Mouse (Mus musculus): ENCODE data around the gene Vamp8.

The Vamp8 gene

GRCm38 (mm10) chr6:72371147-72371546 is 19.4 kb downstream of the Vamp8 start:
- DNase-seq (ENCODE audit: low spot score): no peak

GRCm38 (mm10) chr6:72370091-72370490 is 20.4 kb downstream of the Vamp8 start:
- DNase-seq (ENCODE audit: low spot score): no peak

- DNase-seq (ENCODE audit: low spot score): no peak
These were observed 20.9 kb downstream of the Vamp8 start for GRCm38 (mm10) chr6:72369557-72369956.

GRCm38 (mm10) chr6:72367460-72367974 is 23.0 kb downstream of the Vamp8 start:
- DNase-seq (ENCODE audit: low spot score): no peak

GRCm38 (mm10) chr6:72366844-72367443 is 23.6 kb downstream of the Vamp8 start, which contains the start of gene Rnf181:
Rnf181 (minus strand) TSS chr6:72366956.
- DNase-seq (ENCODE audit: low spot score): no peak

- no peak for DNase-seq (ENCODE audit: low spot score)
These were observed 24.2 kb downstream of the Vamp8 start for GRCm38 (mm10) chr6:72366304-72366703.

GRCm38 (mm10) chr6:72364985-72365384 is 25.5 kb downstream of the Vamp8 start:
- no peak for DNase-seq (ENCODE audit: low spot score)

- no peak for DNase-seq (ENCODE audit: low spot score)
These were observed 26.5 kb downstream of the Vamp8 start for GRCm38 (mm10) chr6:72364009-72364408.

- DNase-seq (ENCODE audit: low spot score): peak; percentile 97
These were observed 28.1 kb downstream of the Vamp8 start for GRCm38 (mm10) chr6:72362132-72363028.

- no peak for DNase-seq (ENCODE audit: low spot score)
These were observed 29.4 kb downstream of the Vamp8 start for GRCm38 (mm10) chr6:72361121-72361551.

- DNase-seq (ENCODE audit: low spot score): peak; percentile 82
These were observed 29.9 kb downstream of the Vamp8 start for GRCm38 (mm10) chr6:72360599-72360935.

GRCm38 (mm10) chr6:72359891-72360598 is 30.5 kb downstream of the Vamp8 start:
- peak; percentile 64 for DNase-seq (ENCODE audit: low spot score)

- DNase-seq (ENCODE audit: low spot score): peak; percentile 55
These were observed 31.2 kb downstream of the Vamp8 start for GRCm38 (mm10) chr6:72359343-72359742.

- no peak for DNase-seq (ENCODE audit: low spot score)
These were observed 32.3 kb downstream of the Vamp8 start for GRCm38 (mm10) chr6:72358086-72358764.

- DNase-seq (ENCODE audit: low spot score): peak; percentile 63
These were observed 33.1 kb downstream of the Vamp8 start for GRCm38 (mm10) chr6:72357164-72358079.

- peak; percentile 72 for DNase-seq (ENCODE audit: low spot score)
These were observed 34.4 kb downstream of the Vamp8 start for GRCm38 (mm10) chr6:72356001-72356532.

GRCm38 (mm10) chr6:72355066-72355911 is 35.2 kb downstream of the Vamp8 start, which contains the start of gene Tmem150a:
Tmem150a (plus strand) TSS chr6:72355447.
- peak; percentile 93 for DNase-seq (ENCODE audit: low spot score)

GRCm38 (mm10) chr6:72354025-72354424 is 36.5 kb downstream of the Vamp8 start:
- no peak for DNase-seq (ENCODE audit: low spot score)

GRCm38 (mm10) chr6:72352636-72353405 is 37.7 kb downstream of the Vamp8 start:
- DNase-seq (ENCODE audit: low spot score): no peak

All from yolk sac, embryonic 10.5 days (tissue).